Mouse (Mus musculus): ENCODE data around the gene Traf3ip3.
A peak's percentile ranks its signal among the peaks of the same experiment; 100 is the strongest.

The Traf3ip3 gene

DNA sequence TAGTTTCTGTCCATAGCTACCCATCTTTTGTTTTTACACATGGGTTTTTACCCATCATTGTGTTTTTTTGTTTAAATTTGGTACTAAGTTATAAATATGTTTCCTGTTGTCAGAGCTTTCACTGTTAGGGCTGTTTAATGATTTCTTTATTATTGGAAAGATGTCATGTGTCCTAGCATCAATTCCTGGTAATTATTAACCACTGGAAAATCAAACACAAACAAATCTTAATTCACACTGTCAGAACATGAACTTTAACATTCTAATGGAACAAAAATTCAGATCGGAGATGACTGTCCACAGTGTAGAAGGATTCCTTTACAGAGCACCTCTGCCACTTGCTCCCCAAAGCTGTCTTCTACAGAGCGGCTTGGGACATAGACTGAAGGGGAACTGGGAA, 3.9 kb upstream of the Traf3ip3 start:
- DNase-seq (ENCODE audit: low read depth) = no peak

DNA sequence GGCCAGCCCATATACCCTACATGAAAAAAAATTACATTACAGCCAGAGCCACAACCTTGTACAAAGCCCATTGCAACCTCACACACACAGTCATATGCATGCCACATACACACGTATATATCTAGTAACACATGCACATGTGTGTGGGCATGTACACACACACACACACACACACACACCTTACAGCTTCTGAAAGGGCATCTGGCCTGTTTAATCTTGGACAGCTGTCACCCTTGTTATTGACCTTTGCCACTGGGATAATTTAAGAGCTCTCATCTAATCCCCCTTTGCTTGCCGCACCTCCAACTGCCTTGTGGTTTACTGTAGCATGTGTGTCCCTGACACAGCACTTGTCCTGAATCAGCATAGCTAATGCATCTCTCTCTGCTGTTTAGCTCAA, 2.3 kb upstream of the Traf3ip3 start:
- no peak for DNase-seq (ENCODE audit: low read depth)

DNA sequence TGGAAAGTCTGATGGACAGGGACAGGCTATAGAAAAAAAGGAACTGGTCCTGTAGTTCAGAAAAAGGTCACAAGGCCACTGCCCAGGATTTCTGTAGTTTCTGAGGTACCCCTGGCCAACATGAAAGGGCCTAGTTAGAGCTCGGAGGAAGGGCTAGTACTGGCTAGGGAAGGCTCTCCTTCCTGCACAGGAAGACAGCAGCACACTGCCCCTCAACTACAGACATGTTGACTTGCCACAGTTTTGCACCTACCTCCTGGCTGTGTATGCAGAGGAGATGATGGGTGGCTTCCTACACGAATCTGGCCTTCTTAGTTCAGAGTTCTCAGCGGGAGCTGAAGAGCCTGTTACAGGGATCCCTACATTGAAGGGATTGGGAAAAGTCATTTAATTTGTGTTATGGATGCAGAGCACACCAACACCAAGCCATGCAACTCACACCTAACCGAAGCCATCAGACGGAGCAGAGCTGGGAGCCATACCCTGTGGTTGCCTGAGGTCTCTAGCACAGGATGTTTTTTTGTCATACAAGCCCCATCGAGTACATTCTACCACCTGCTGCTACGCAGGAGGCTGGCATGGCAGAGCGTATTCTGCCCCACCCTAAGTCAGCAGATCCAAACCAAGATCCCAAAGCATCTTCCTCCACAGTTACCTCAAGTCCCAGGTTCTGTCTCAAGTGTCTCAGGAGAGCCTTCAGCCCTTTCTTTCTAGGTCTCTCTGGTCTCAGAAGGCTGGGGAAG, 692 bp downstream of the Traf3ip3 start:
- no peak for DNase-seq (ENCODE audit: low read depth)

DNA sequence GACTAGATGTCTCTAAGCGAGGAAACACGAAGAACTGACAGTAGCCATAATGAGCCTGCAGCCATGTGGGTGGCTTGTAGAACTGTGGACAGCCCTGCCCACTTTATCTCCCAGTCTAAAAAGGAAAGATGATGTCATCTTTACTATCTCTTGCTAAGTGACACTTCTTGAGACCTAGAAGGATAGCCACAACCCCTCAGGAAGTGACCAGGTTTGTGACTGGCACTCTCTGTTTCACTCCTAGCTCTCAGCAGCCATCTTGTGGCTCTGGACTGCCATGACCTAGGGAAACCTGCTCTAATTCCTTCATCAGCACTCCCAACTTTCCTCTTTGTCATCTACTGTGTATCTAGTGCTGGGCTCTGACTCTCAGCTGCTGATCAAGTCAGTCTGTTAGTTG, 3.2 kb downstream of the Traf3ip3 start:
- DNase-seq (ENCODE audit: low read depth) = no peak

DNA sequence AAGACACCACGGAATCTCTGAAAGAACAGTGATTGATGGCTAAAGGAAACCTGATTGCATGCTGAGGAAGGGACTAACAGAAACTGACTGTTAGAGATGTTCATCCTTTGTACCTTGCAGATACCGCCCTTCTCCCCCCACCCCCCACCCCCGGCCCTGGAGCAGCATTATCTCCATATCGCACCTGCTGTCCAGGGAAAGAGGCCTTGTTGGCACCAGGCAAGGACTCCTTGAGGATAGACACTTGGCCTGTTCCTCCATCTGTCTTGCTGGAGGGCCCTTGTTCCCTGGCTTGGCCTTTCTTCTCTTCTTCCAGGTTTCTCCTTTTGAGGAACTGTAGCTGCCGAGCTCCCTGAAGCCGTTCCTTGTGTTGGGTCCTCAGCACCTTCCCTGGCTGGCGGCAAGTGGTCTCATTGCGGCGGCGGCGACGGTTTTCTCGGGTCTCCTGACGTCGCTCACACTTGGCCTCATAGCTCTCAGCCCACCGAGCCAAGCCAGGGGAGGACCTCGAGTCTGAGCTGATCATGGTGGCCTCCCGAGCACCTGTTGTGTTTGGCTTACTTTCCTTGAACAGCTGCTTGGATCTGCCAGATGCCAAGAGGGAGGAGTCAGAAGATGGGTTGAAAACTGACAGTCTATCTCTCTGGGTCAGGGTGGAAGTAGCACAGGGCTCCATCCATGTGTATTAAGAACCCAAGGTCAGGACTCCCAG, 3.9 kb downstream of the Traf3ip3 start:
- no peak for DNase-seq (ENCODE audit: low read depth)

DNA sequence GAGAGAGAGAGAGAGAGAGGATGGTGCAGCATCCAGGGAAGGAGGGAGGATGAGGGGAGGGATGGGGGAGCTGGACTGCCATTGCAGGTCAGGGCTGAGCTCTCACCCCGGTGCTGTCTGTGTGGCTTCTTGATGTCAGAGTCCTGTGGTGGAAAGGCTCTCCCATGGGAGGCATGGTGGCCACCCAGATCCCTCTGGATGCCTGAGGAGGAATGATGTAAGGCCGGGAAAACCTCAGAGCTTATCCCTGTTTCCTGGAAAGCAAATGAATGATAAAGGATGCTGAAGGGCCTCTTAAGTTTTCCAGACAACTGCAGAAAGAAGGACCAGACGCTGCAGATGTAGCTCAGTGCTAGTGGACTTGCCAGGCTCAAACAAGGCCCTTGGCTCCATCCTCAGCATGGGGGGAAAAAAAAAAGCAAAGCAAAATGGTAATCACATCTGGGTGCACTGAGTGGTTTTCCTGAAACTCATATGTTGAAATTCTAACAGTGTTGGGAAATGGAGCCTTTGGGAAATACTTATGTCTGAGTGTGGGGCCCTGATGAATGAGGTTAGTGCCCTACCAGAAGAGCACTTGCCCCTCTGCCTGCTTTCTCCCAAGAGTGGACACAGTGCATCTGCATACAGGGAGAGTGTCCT, 6.2 kb downstream of the Traf3ip3 start:
- no peak for DNase-seq (ENCODE audit: low read depth)

DNA sequence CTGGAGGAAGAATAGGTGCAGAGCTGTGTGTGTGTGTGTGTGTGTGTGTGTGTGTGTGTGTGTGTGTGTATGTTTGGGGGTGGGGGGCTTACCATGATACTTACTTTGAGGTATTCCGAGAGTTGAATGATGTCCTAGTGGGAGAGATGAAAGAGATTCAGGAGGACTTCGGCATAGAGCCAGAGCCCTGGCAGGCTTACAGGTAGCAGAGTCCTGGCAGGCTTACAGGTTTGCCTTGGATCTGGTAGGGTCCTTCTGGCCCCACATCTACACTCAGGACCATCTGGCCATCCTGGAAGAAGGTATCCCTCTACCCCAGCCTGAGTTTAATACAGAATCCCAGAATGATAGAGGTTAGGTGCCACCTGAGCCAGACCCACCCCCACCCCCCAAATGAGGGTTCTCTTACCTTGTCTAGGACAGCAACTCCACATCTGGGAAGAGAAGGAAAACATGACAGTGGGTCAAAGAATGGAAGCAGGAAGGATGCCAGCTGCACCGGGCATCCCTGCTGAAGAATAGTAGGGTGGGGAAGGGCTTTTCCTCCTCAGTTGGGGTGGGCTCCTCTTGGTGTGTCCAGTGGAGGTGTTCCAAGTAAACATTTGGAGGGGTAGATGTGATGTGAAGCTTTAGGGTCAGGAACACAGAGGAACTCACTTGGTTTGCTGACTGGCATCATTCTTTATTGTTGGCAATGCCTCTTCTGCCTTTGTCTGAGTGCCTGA, 6.9 kb downstream of the Traf3ip3 start:
- no peak for DNase-seq (ENCODE audit: low read depth)

DNA sequence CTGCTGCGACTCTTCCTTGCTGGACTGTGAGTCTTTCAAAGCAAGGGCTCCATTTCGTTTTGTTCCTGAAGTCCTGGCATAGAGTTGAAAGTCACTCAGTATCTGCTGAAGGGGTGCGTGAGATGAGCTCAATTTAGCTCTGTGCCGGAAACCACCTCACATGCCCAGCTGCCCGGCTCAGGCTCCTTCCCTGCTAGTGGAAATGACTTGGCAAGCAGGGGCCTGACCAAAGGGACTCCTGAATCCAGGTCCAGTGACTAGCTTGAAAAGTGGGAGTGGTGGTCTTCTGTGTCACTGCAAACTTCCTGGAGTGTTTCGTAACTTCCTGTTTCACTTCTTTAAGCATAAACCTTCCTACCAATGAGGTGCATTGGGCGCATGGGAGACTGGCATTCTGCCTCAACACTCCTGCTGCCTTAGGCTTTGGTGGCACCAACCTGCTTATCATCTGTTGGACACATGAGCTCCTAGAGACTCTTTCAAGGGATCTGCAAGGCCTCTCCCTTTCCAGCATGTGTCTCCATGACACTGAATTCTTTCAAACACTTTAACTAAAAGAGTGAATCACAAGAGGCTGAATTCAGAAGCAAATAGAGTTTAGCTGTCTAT, 9.7 kb downstream of the Traf3ip3 start:
- DNase-seq (ENCODE audit: low read depth) = no peak

DNA sequence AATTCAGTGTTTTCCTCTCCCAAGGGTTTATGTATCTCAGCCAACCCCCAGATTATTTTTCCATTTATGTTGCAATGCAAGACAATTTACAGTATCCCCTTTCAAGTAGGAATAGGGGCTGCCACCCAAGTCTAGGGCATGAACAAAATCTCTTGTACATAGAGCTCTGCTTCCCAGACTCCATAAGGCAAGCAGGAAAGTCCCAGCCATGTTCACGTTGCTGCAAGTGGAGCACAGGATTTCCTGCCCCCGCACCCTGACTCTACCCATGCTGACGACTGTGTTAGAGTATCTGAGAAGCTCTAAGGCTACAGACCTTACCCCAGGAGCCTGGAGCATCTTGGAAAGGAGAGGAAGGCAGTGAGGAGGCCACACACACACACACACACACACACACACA, 11.7 kb downstream of the Traf3ip3 start:
- no peak for DNase-seq (ENCODE audit: low read depth)

DNA sequence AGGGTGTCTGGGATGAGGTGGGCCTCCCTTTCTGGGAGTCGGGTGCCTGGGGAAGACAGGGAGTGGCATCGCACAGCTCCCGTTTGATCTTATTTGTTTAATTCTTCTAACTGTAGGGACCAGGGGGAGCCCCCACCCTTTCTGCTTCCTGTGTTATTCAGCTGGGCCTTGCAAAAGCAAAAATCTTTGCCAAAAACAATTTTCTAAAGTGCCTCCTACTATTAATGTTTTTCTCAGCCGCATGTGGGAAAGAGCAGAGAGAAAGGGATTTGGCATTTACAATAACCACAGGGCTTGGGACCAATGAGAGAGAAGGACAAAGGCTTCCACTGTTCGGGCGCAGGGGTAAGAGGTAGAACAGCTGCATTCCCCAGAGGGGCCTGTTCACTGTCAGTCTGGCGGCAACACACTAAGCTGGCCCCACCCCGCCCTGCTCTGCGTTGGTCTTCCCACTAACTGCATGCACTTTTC, 12.3 kb downstream of the Traf3ip3 start:
- DNase-seq (ENCODE audit: low read depth) = no peak

DNA sequence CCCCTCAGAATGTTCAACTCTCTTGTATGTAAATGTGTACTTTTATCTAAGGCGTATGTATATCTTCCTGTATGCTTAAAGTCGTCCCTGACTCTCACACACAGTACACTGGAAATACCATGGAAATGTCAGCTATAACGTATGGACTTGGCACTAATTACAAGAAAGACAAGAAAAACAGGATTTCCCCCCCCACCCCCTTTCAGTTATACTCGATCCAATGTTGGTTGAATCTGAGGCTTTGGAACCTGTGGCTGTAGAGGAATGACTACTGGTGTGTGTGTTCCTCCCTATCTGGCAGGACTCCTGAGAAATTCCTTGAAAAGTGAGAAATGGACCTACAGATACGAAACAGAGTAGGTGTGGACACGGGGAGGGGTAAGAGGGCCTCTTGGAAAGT, 13.2 kb downstream of the Traf3ip3 start:
- no peak for DNase-seq (ENCODE audit: low read depth)

DNA sequence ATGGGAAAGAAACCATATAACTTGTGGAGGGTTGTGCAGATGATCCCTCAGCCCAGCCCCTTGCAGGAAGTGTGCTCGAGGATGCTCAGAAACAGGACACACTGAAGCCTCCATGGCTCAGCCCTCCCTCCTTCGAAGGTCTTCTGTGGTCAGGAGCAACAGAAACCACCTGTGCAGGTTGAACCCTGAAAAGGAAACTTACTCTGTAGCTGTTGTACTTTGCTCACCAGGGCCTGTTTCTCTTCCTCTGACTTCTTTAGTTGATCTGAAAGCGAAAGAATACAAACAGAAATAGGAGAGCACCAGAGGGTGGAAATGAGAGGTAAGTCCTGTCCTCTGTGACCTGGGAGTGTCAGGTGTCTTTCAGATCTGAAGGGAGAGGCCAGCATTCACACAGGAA, 20.4 kb downstream of the Traf3ip3 start:
- DNase-seq (ENCODE audit: low read depth) = no peak

DNA sequence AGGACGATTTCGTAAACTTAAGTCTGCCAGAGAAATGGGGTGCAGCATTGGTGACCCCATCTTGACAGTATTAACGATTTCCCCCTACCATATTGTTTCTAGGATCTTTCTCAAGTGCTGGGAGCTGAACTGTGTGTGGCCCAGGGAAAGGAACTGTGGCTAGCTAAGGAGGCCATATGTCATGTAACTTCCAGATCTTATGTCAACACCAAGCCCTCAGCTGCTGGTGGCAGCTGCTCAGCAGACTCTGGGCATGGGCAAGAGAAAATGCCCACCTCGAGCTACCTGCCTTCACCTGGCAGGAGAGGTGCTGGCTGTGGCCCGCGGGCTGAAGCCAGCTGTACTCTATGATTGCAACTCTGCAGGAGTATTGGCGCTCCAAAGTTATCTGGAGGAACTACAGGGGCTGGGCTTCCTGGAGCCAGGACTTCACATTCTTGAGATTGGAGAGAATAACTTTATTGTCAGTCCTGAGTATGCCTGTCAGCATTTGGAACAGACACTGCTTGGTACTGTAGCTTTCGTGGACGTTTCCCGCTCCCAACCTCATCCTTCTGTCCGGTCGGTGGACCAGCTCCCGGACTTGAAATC, 27.3 kb downstream of the Traf3ip3 start:
- DNase-seq (ENCODE audit: low read depth) = no peak

DNA sequence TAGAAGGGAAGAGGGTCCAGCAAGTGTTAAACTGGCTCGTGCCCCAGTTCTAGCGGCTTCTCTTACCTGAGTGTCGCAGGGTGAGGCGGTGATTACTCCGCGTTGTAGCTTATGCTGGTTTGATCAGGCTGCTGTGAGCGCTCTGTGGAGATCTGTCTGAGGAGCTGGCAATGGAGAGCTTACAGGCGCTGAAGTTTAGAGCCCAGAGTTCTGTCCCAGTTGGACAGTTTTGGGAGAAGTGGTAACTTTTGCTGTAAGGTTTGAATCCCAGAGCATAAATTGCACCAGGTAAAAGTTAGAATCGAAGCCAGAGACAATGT, 27.7 kb downstream of the Traf3ip3 start:
- no peak for DNase-seq (ENCODE audit: low read depth)

DNA sequence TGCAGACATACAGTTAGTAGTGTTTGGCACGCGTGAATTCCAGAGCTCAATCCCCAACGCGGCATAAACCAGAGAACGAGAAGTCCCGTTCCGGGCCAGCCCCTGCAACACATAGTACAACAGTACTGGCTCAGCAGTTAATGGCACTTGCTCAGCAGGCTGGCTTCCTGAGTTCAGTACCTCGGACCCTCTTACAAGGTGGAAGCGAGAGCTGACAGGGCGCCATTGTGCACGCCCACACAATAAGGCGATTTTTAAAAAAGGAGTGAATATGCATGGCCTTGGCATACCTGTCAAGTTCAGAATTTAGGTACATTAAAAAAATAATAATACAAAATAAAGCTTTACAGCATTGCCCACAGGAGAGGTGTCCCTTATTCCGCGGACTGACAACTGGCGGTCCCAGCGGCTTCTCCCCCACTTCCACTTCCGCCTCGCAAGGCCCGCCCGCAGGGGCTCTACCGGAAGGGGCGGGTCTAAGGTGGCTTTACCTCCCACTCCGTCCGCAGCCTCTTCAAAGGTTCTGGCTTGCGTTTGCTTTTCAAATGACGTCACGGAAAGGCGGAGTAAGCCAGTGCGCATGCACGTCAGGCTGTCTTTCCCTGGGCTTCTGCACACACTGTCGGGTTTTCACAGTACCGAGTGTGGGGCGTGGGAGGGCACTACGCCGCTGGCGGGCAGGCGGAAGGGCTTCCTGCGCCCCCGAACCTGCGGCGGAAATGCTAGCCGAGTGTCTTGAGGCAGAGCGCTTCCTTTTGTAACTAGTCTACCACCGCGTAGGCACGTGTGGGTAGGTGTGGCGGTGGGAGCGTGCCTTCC, 28.3 kb downstream of the Traf3ip3 start:
- DNase-seq (ENCODE audit: low read depth) = peak; percentile 99

DNA sequence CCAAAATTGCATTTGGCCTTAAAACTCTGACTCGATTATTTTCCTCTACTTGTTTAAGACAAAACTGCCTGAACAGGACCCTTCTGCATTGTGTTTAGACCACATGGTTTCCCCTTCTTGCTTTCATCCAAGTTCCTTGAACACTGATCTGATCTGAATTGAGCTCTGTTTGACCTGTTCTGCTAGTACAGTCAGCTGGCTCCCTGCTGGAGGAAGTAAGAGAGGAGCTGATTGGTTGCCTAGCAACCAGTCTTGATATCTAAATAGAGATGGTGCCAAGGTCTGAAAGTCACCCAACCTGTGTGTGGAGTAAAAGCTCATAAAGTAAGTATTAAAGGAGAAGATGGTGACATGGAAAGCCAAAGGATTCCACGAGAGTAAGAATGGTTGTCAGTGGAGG, 31.6 kb downstream of the Traf3ip3 start:
- DNase-seq (ENCODE audit: low read depth) = no peak

DNA sequence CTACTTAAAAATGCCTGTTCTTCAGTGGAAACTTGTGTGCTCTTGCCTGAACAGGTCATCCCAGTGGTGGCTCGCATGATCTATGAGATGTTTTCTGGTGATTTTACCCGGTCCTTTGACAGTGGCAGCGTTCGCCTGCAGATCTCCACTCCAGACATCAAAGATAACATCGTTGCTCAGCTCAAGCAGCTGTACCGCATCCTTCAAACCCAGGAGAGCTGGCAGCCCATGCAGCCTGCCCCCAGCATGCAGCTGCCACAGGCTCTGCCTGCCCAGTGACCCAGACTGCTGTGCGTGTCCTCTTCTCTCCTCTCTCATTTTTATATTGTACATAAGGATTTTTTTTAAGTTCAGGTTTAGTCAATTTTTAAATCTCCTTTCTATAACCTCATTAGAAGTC, 32.3 kb downstream of the Traf3ip3 start:
- no peak for DNase-seq (ENCODE audit: low read depth)

DNA sequence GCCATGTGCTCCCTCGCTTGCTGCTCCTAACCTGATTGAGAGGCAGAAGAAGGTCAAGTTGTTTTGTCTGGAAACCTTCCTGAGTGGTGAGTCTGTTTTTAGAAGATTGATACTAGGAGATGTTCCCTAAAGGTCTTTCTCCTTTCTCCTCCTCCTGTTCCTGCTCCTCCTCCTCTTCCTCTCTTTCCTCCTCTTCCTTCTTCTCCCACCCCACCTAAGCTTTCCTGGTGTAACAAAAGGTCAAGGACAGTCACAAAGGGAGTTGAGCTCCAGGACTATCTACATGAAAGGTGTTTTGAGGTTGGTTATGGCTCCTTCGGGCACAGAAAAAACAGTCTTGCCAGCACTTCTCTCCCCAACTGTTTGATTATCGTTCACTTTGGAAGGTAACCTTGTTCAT, 33.8 kb downstream of the Traf3ip3 start, which contains the start of gene A130010J15Rik:
A130010J15Rik (plus strand) TSS at position 301 of the 400 bp plus-strand sequence.
- no peak for DNase-seq (ENCODE audit: low read depth)

DNA sequence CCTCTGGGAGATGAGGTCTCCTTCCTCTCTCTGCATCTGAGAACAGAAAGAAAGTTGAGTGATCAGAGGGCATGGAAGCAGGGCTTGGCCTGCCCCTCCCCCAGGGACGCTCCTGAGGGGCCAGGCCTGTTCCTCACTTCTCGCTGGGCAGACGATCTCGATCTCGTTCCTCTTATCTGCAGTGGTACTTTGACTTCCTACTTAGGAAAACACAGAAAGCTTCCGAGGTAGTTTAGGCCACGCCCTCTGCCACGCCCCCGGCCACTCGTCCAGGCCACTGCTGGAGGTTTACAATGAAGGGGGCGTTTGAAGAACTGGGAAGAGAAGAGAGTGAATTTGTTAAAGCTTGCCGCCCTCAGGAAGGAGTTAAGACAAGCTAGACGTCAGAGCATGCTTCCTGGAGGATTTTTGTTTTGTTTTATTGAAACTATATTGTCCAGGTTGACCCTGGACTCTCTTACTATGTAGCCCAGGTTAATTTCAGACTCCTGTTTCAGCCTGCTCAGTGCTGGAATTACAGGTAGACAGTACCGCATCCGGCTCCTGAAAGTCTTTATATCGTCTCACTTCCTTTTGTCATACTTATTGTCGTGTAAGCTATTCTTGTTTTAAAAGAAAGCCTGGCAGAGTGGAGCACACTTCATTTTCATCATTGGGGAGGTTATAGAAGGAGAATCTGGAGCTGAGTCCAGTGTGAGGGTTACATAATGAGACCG, 41.0 kb downstream of the Traf3ip3 start:
- DNase-seq (ENCODE audit: low read depth) = no peak

DNA sequence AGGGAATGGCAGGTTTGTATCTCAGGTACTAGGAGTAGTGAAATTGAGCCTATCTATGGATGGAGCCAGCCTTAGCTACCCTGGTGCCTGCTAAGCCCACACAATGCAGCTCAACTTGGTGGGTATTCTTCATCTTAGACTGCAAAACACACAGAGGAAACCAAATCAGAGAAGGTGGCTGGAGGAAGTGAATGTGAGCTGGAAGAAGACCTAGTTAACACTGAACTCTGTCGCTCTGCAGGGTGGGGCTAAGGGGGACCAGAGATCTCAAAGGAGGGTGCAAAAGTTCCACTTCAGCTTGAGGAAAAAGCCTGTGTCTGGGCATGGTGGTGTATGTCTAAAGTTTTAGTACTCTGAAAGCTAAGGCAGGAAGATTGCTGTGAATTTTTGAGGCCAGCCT, 41.9 kb downstream of the Traf3ip3 start:
- DNase-seq (ENCODE audit: low read depth) = no peak
